Mouse (Mus musculus): ENCODE measurements around the gene Kcnk6.

DNA sequence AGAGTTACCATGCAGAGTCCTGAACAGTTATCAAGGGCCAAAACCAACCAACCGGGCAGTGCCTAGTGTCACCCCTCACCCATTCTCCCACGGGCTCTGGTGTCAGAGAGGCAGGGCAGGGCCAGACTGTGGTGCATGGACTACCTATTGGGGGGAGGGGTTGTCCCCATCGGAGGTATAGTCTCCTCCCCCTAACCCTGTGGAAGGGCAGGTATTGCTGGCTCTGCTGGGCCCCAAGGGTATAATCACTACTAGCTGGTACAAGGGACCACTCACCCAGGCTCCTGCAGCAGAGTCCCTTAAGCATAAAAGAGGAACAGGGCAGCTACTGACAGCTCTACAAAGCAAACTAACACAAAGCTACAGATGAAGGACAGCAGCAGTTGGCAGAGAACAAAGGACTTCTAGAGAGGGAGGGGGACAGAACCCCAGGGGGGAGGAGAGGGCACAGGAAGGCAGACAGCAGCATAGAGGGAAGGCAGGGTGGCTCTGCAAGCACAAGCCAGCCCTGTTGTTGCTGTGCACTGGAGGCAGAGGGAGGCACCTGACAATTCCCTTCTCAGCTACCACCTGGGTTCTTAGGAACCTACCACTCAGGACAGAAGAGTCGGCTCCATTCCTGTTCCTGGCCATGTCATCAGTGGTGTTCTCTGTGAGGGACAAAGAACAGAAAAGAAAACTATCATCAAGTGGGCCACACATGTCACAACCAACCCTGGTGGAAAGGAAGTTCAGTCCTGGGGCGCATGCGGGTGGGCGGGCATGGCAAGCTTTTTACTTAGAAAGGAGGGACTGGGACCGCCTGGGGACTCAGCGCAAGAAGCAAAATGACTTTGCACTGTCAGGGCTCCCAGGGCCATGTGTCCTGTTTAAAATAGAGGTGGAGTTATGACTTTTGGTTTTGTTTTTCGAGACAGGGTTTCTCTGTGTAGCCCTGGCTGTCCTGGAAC lies 27.7 kb upstream of the Kcnk6 start:
- TF ChIP-seq EP300 (IDR thresholded peaks at IDR 0.05; ENCODE audit: insufficient read depth, low read depth, low read length): no peak
- no peak for TF ChIP-seq POLR2A (IDR thresholded peaks at IDR 0.05; ENCODE audit: insufficient read depth, low read length)
- no peak for TF ChIP-seq CTCF (IDR thresholded peaks at IDR 0.05; ENCODE audit: low read depth, low read length)
